Comparison of ENCODE assay signal across 9 mouse cellular contexts in genomic region chr1:135731897-135732684, GRCm38 (mm10). TPM values are rescaled to one million over a fixed set of nuclear protein-coding genes. Genes with fewer than 3 reads are reported as not detected.
A peak's percentile ranks its signal among the peaks of the same experiment; 100 is the strongest.
DNase-seq lines count a peak whose midpoint lies in the region; ATAC-seq lines count a peak whose summit lies in the region.
"Had no signal": no experiment of that assay in that cellular context is flagged by ENCODE, and none has a peak within 500 bp of the region (broad histone marks: within the 10 kb centered on the region; RNA-seq: fewer than 3 reads in every experiment).

No protein-coding gene starts in this region.

- intact Hi-C loops in heart, postnatal 14 days (cut with DNase I), result no loop called here

- H3K9ac ChIP-seq in embryonic facial prominence, embryonic 11.5 days (replicated peaks; ENCODE audit: low read length), result no peak overlapping the region
- H3K9ac ChIP-seq: hindbrain, embryonic 15.5 days had no signal

- DNase-seq in heart, adult 11 months, result peak; percentile 91
- DNase-seq in heart, postnatal 14 days, result no peak
- DNase-seq in embryonic facial prominence, embryonic 11.5 days (ENCODE audit: low spot score), result peak; percentile 90
- peak; percentile 50 for DNase-seq in kidney, adult 9 months
- peak; percentile 85 for DNase-seq in lung, postnatal 36 days
- no peak for DNase-seq in B cell, adult 2 months
- no peak for DNase-seq in left cerebral cortex, adult 11 months (ENCODE audit: low spot score)
- DNase-seq in gastrocnemius, postnatal 10 days, result no peak

- no peaks in the 10 kb centered on the region for H3K27me3 ChIP-seq in embryonic facial prominence, embryonic 11.5 days (ENCODE audit: control insufficient read depth, insufficient read depth, low read length)
- H3K27me3 ChIP-seq: hindbrain, embryonic 15.5 days had no signal

- no peaks in the 10 kb centered on the region for H3K9me3 ChIP-seq in embryonic facial prominence, embryonic 11.5 days (replicated peaks; ENCODE audit: control insufficient read depth, low read length)
- H3K9me3 ChIP-seq: hindbrain, embryonic 15.5 days had no signal

- H3K27ac ChIP-seq in embryonic facial prominence, embryonic 11.5 days (replicated peaks; ENCODE audit: low read depth, low read length), result peak overlapping the region; percentile 65
- H3K27ac ChIP-seq: hindbrain, embryonic 15.5 days had no signal

- ATAC-seq in embryonic facial prominence, embryonic 11.5 days (replicated peaks; ENCODE audit: insufficient number of reproducible peaks, low FRiP score, low TSS enrichment, low read depth), result peak; percentile 74

- H3K4me2 ChIP-seq in embryonic facial prominence, embryonic 11.5 days (ENCODE audit: low read depth, low read length), result no peak overlapping the region
- H3K4me2 ChIP-seq: hindbrain, embryonic 15.5 days had no signal

- WGBS in embryonic facial prominence, embryonic 11.5 days, result 29% methylated on average over 11 of the region's 11 CpGs

- no peak overlapping the region for H3K4me3 ChIP-seq in embryonic facial prominence, embryonic 11.5 days (ENCODE audit: low read depth, low read length)
- H3K4me3 ChIP-seq: hindbrain, embryonic 15.5 days had no signal

- no peaks in the 10 kb centered on the region for H3K36me3 ChIP-seq in embryonic facial prominence, embryonic 11.5 days (replicated peaks; ENCODE audit: control insufficient read depth, insufficient read depth, low read depth, low read length)
- H3K36me3 ChIP-seq: hindbrain, embryonic 15.5 days had no signal

- peaks cover 24% of the 10 kb centered on the region for H3K4me1 ChIP-seq in embryonic facial prominence, embryonic 11.5 days (ENCODE audit: control insufficient read depth, insufficient read depth, low read length)

RNA-seq across cellular contexts. Expression of gene Csrp1, which starts 12.2 kb away (rescaled TPM):
- total RNA-seq in heart, postnatal 14 days (2021), result 10 to 100 TPM; 60.3 to 66.0 TPM
- polyA plus RNA-seq in embryonic facial prominence, embryonic 11.5 days (2014; fragmentation: Nextera tagmentation; extraction: Ambion mirVana), result 52.9 and 53.2 TPM in 2 replicates
- 10 to 100 TPM; 63.5 to 70.3 TPM for total RNA-seq in gastrocnemius, postnatal 10 days (2021)

RNA-seq across cellular contexts. Expression of gene Phlda3, which starts 33.8 kb away (rescaled TPM):
- 10 to 100 TPM; 17.2 to 18.4 TPM for total RNA-seq in heart, postnatal 14 days (2021)
- polyA plus RNA-seq in embryonic facial prominence, embryonic 11.5 days (2014; fragmentation: Nextera tagmentation; extraction: Ambion mirVana), result 33.5 and 35.3 TPM in 2 replicates
- total RNA-seq in gastrocnemius, postnatal 10 days (2021), result 10 to 100 TPM; 24.1 to 36.7 TPM

RNA-seq across cellular contexts. Expression of gene Tnni1, which starts 47.1 kb away (rescaled TPM):
- total RNA-seq in heart, postnatal 14 days (2021), result 10 to 100 TPM; 18.6 to 29.4 TPM
- 12.5 and 19.1 TPM in 2 replicates for polyA plus RNA-seq in embryonic facial prominence, embryonic 11.5 days (2014; fragmentation: Nextera tagmentation; extraction: Ambion mirVana)
- total RNA-seq in gastrocnemius, postnatal 10 days (2021), result 100 to 1,000 TPM; 162 to 214 TPM

Comparison
In these comparisons a context has a peak if more than half of its experiments do, and no peak if none do; other contexts are left out.
1. DNase-seq: peak in heart, adult 11 months (single experiment), embryonic facial prominence, embryonic 11.5 days (single experiment), kidney, adult 9 months (single experiment) and lung, postnatal 36 days (single experiment); none in heart, postnatal 14 days (0 of 2), B cell, adult 2 months (0 of 2), left cerebral cortex, adult 11 months (single experiment) and gastrocnemius, postnatal 10 days (single experiment).
2. RNA of gene Tnni1, which starts 47.1 kb away (total RNA-seq): 162 to 214 TPM in gastrocnemius, postnatal 10 days; 18.6 to 29.4 TPM in heart, postnatal 14 days; every median in the first group is over 4 times any median in the second.